Mouse (Mus musculus) stomach, postnatal 0 days (tissue): ENCODE measurements around the gene Arhgap10.

Experiments
- CTCF ChIP-seq: IDR thresholded peaks from 2 replicates; pipeline ENCODE4 v1.5.1; 2016; ENCODE audit warnings: antibody characterized with exemption, low read depth, mild to moderate bottlenecking, moderate library complexity
- EP300 ChIP-seq: optimal IDR thresholded peaks from 2 replicates; pipeline ENCODE3; 2016; ENCODE audit warnings: antibody characterized with exemption

DNA sequence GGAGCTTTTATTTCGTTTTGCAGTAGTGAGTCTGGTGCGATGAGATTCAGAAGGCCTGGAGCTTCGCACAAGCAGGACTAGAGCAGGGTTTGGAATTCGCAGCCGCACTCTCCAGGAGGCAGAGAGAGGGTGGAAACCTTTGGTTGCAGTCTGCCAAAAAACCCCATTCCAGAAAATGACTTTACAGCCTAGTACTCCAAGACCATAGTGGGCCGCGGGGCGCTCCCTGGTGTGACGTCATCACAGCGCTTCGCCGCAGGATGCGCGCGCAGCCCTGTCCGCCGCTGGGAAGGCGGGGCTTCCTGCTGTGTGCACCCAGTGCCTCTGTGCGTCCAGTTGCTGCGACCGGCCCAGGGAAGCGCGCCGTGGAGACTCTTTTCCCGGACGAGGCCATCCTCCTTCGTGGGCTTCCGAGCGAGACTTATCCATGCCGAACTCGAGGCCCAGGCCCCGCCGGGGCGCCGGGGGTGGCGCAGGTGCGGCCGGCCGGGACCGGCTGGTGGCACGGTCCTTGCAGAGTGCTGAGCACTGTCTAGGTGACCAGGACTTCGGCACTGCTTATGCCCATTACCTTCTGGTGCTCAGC, 31.5 kb upstream of the Arhgap10 start, which contains the start of gene Prmt9:
- TF ChIP-seq CTCF (no peak), EP300 (no peak)
